Comparison of ENCODE assay signal across 28 mouse cellular contexts in genomic region chr11:3212526-3212925, GRCm38 (mm10). TPM values are rescaled to one million over a fixed set of nuclear protein-coding genes. Genes with fewer than 3 reads are reported as not detected.
DNase-seq lines count a peak whose midpoint lies in the region; ATAC-seq and TF ChIP-seq lines count a peak whose summit lies in the region.
"Had no signal": no experiment of that assay in that cellular context is flagged by ENCODE, and none has a peak within 500 bp of the region (broad histone marks: within the 10 kb centered on the region; RNA-seq: fewer than 3 reads in every experiment).

No protein-coding gene starts in this region.

- H3K9me3 ChIP-seq in stomach, postnatal 0 days (ENCODE audit: control insufficient read depth, low read length): no peaks in the 10 kb centered on the region
- H3K9me3 ChIP-seq: embryonic facial prominence, embryonic 10.5 days; embryonic facial prominence, embryonic 13.5 days; forebrain, embryonic 12.5 days; forebrain, embryonic 15.5 days; hindbrain, embryonic 10.5 days; hindbrain, embryonic 13.5 days; intestine, embryonic 15.5 days had no signal

- TF ChIP-seq EP300 in stomach, postnatal 0 days (optimal IDR thresholded peaks at IDR 0.05): no peak

- peak; percentile 83 for ATAC-seq in stomach, postnatal 0 days (ENCODE audit: low FRiP score, low TSS enrichment)
- ATAC-seq: activated CD4-positive, CD25-positive, alpha-beta regulatory T cell, adult 4 months; CD4-positive, CD25-positive, alpha-beta regulatory T cell, adult 4 months; forebrain, embryonic 15.5 days; hindbrain, embryonic 16.5 days; intestine, embryonic 15.5 days had no signal

- TF ChIP-seq CTCF in stomach, postnatal 0 days (IDR thresholded peaks at IDR 0.05; ENCODE audit: low read depth): no peak

- H3K4me3 ChIP-seq in stomach, postnatal 0 days (ENCODE audit: low read depth, low read length): no peak overlapping the region
- H3K4me3 ChIP-seq: embryonic facial prominence, embryonic 10.5 days; embryonic facial prominence, embryonic 13.5 days; erythroblast, embryonic 14.5 days; forebrain, embryonic 12.5 days; forebrain, embryonic 15.5 days; hindbrain, embryonic 10.5 days; hindbrain, embryonic 13.5 days; intestine, embryonic 15.5 days had no signal

- no peak overlapping the region for H3K4me2 ChIP-seq in stomach, postnatal 0 days (replicated peaks; ENCODE audit: low read depth)
- H3K4me2 ChIP-seq: embryonic facial prominence, embryonic 13.5 days; forebrain, embryonic 12.5 days; forebrain, embryonic 15.5 days; heart, embryonic 11.5 days; hindbrain, embryonic 13.5 days; intestine, embryonic 15.5 days had no signal

- peaks cover 9% of the 10 kb centered on the region for H3K36me3 ChIP-seq in stomach, postnatal 0 days (ENCODE audit: control insufficient read depth, insufficient read depth, low read length)

- intact Hi-C loops in heart, postnatal 25 days (cut with DNase I): no loop called here

- H3K9ac ChIP-seq in stomach, postnatal 0 days (ENCODE audit: low read length): no peak overlapping the region
- H3K9ac ChIP-seq: embryonic facial prominence, embryonic 13.5 days; forebrain, embryonic 12.5 days; forebrain, embryonic 15.5 days; hindbrain, embryonic 13.5 days; intestine, embryonic 15.5 days had no signal

- H3K27me3 ChIP-seq in stomach, postnatal 0 days (ENCODE audit: control insufficient read depth, insufficient read depth, low read length): no peaks in the 10 kb centered on the region
- H3K27me3 ChIP-seq: embryonic facial prominence, embryonic 13.5 days; forebrain, embryonic 12.5 days; forebrain, embryonic 15.5 days; hindbrain, embryonic 13.5 days; intestine, embryonic 15.5 days had no signal

- no peak overlapping the region for H3K27ac ChIP-seq in stomach, postnatal 0 days (replicated peaks)
- H3K27ac ChIP-seq: embryonic facial prominence, embryonic 10.5 days; embryonic facial prominence, embryonic 13.5 days; forebrain, embryonic 12.5 days; forebrain, embryonic 15.5 days; hindbrain, embryonic 10.5 days; hindbrain, embryonic 13.5 days; intestine, embryonic 15.5 days had no signal

- 75% methylated on average over 1 of the region's 1 CpGs for WGBS in stomach, postnatal 0 days

- H3K4me1 ChIP-seq in stomach, postnatal 0 days (replicated peaks; ENCODE audit: control insufficient read depth, insufficient read depth): no peaks in the 10 kb centered on the region
- H3K4me1 ChIP-seq: embryonic facial prominence, embryonic 10.5 days; embryonic facial prominence, embryonic 13.5 days; forebrain, embryonic 12.5 days; forebrain, embryonic 15.5 days; hindbrain, embryonic 10.5 days; hindbrain, embryonic 13.5 days; intestine, embryonic 15.5 days had no signal

- peak; percentile 49 for DNase-seq in adrenal gland, adult 2 months
- DNase-seq in adrenal gland, adult 8-10 months: no peak
- DNase-seq in heart, adult 11 months: peak; percentile 61
- DNase-seq in heart, postnatal 25 days (ENCODE audit: low spot score): no peak
- no peak for DNase-seq in stomach, postnatal 0 days (ENCODE audit: low spot score)
- DNase-seq in spleen, adult 12 weeks (ENCODE audit: low spot score): no peak
- DNase-seq: cerebellum, adult 11-12 months; cerebellum, adult 8-10 months; cerebellum, postnatal 10 days; cerebellum, postnatal 36 days; embryo, embryonic 11 days; gastrocnemius, postnatal 10 days; gastrocnemius, postnatal 36 days; heart, postnatal 36 days; kidney, adult 11 months; kidney, adult 8-10 months had no signal

RNA-seq across cellular contexts. Expression of gene Eif4enif1, which starts 10.3 kb away (rescaled TPM):
- 10 to 100 TPM; 55.4 to 67.1 TPM for total RNA-seq in adrenal gland, adult 2 months (2021)
- polyA plus RNA-seq in adrenal gland, adult 2 months (2012; rRNA removed): 25.8 and 27.2 TPM in 2 replicates
- 10 to 100 TPM; 46.4 to 69.5 (median 53.9) TPM for total RNA-seq in adrenal gland, adult 8-10 months (2022)
- total RNA-seq in heart, postnatal 25 days (2021): 10 to 100 TPM; 42.1 to 45.1 TPM
- 15.3 and 19.8 TPM in 2 replicates for polyA plus RNA-seq in stomach, postnatal 0 days (2015; fragmentation: Nextera tagmentation; extraction: Ambion mirVana)

RNA-seq across cellular contexts. Expression of gene Sfi1, which starts 19.3 kb away (rescaled TPM):
- 10 to 100 TPM; 50.7 to 54.8 TPM for total RNA-seq in adrenal gland, adult 2 months (2021)
- polyA plus RNA-seq in adrenal gland, adult 2 months (2012; rRNA removed): 24.6 and 27.4 TPM in 2 replicates
- total RNA-seq in adrenal gland, adult 8-10 months (2022): 100 to 1,000 TPM in 2 of 4 experiments, 10 to 100 TPM in 2; 71.9 to 122 (median 93.1) TPM
- total RNA-seq in heart, postnatal 25 days (2021): 10 to 100 TPM; 19.1 to 21.7 TPM
- polyA plus RNA-seq in stomach, postnatal 0 days (2015; fragmentation: Nextera tagmentation; extraction: Ambion mirVana): 5.7 and 7.4 TPM in 2 replicates

RNA-seq across cellular contexts. Expression of gene Drg1, which starts 53.7 kb away (rescaled TPM):
- total RNA-seq in adrenal gland, adult 2 months (2021): 100 to 1,000 TPM in 1 of 2 experiments, 10 to 100 TPM in 1; 86.3 to 104 TPM
- polyA plus RNA-seq in adrenal gland, adult 2 months (2012; rRNA removed): 5.4 and 7.2 TPM in 2 replicates
- 100 to 1,000 TPM; 104 to 111 (median 110) TPM for total RNA-seq in adrenal gland, adult 8-10 months (2022)
- total RNA-seq in heart, postnatal 25 days (2021): 10 to 100 TPM; 58.0 to 65.0 TPM
- polyA plus RNA-seq in stomach, postnatal 0 days (2015; fragmentation: Nextera tagmentation; extraction: Ambion mirVana): 103 and 109 TPM in 2 replicates

Comparison
In these comparisons a context has a peak if more than half of its experiments do, and no peak if none do; other contexts are left out.
1. DNase-seq: peak in adrenal gland, adult 2 months (single experiment) and heart, adult 11 months (single experiment); none in adrenal gland, adult 8-10 months (single experiment), heart, postnatal 25 days (single experiment), stomach, postnatal 0 days (single experiment) and spleen, adult 12 weeks (single experiment).